Mouse (Mus musculus) kidney, embryonic 14.5 days (tissue): Measurements from ENCODE around the gene Tmem40. TPM values are rescaled to one million over a fixed set of nuclear protein-coding genes. Genes with fewer than 3 reads are reported as not detected.

Experiments
- ATAC-seq: fragments of 200-750 bp; cut with Nextera tagmentation; 2 replicates; pipeline ENCODE4 v1.8.0; 2017; ENCODE audit warnings: moderate number of reproducible peaks, mild to moderate bottlenecking, moderate TSS enrichment, moderate library complexity; ENCODE audit not compliant: low FRiP score, low TSS enrichment
- H3K27ac ChIP-seq: fragments of 300-500 bp; sonication (generic); 2 replicates; pipeline ENCODE4 v1.5.1; 2014; ENCODE audit warnings: low read depth, mild to moderate bottlenecking, low read length, moderate library complexity, mixed read lengths
- H3K27me3 ChIP-seq: fragments of 300-500 bp; sonication (generic); 2 replicates; pipeline ENCODE4 v1.6.1; 2014; ENCODE audit warnings: mild to moderate bottlenecking, low read length; ENCODE audit not compliant: control insufficient read depth, insufficient read depth
- H3K36me3 ChIP-seq: fragments of 300-500 bp; sonication (generic); 2 replicates; pipeline ENCODE4 v1.6.1; 2014; ENCODE audit warnings: low read length, mixed read lengths; ENCODE audit not compliant: control insufficient read depth, insufficient read depth
- H3K4me1 ChIP-seq: fragments of 300-500 bp; sonication (generic); 2 replicates; pipeline ENCODE4 v1.6.1; 2014; ENCODE audit warnings: low read length, mixed read lengths; ENCODE audit not compliant: control insufficient read depth, insufficient read depth
- H3K4me2 ChIP-seq: fragments of 300-500 bp; sonication (generic); replicated peaks from 2 replicates; pipeline ENCODE4 v1.6.1; 2014; ENCODE audit warnings: low read depth, mild to moderate bottlenecking, low read length
- H3K4me3 ChIP-seq: fragments of 300-500 bp; sonication (generic); 2 replicates; pipeline ENCODE4 v1.5.1; 2014; ENCODE audit warnings: mild to moderate bottlenecking, low read length
- H3K9ac ChIP-seq: fragments of 300-500 bp; sonication (generic); 2 replicates; pipeline ENCODE4 v1.6.1; 2014; ENCODE audit warnings: low read depth, mild to moderate bottlenecking, low read length, moderate library complexity
- H3K9me3 ChIP-seq: fragments of 300-500 bp; sonication (generic); 2 replicates; pipeline ENCODE4 v1.6.1; 2016; ENCODE audit warnings: low read length; ENCODE audit not compliant: control insufficient read depth
- WGBS: fragments of 180-500 bp; shearing (Covaris S2); extraction: QIAGEN DNeasy Blood & Tissue Kit; methylation state at CpG from one replicate; pipeline ENCODE4 v1.1.7; 2014; 5-methylcytosine and 5-hydroxymethylcytosine counted together
- polyA plus RNA-seq: library from polyadenylated mRNA; unstranded; fragments of >200 nt; fragmentation: Nextera tagmentation; extraction: Ambion mirVana; gene quantifications from 2 replicates; pipeline ENCODE4 v1.2.1, GENCODE M21; 2014

The Tmem40 gene
- polyA plus RNA-seq, 1 experiment from 2014 or later = 1.4 TPM

DNA sequence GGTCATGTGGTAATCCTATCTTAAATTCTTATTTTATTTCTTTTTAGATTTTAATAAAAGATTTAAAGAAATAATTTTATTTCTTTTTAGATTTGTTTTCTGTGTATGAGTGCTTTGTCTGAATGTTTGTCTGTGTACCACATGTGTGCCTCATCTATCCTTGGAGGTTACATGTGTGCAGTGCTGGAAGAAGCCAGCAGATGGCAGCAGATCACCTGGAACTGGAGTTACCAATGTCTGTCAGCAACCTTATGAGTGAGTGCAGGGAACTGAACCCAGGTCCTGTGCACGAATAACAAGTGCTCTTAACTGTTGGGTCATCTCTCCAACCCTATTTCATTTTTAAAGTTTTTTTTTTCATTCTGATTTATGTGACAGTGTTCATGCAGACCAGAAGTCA is 35.1 kb downstream of the Tmem40 start:
- no peak overlapping the region for H3K27ac ChIP-seq
- H3K9me3 ChIP-seq = peaks cover 4% of the 10 kb centered on the region; the same call in 1 of the 2 replicates
- no peaks in the 10 kb centered on the region for H3K27me3 ChIP-seq
- no peak overlapping the region for H3K9ac ChIP-seq
- H3K4me1 ChIP-seq = peaks cover 9% of the 10 kb centered on the region; the same call in 1 of the 2 replicates
- WGBS = 82% methylated on average over 1 of the region's 1 CpGs
- H3K36me3 ChIP-seq = no peaks in the 10 kb centered on the region
- no peak for ATAC-seq
- no peak overlapping the region for H3K4me2 ChIP-seq
- H3K4me3 ChIP-seq = no peak overlapping the region

DNA sequence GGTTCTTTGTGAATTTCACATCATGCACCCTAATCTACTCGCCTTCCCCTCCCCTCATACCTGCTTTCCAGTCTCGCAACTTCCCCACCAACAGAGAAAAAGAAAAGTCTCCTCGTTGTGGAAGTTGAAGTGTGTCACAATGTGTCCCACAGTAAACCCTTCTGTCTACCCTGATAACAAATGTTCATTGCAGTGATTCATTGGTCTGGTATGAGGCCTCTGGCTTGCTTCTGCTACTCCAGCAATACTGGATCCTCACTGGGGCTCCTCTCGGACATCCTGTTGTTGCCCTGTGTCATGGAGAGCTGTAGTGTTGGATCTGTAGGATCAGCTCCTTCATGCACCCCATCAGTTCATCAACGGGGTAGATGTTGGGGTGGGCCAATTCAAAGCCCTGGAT is 40.0 kb downstream of the Tmem40 start:
- ATAC-seq = no peak
- no peaks in the 10 kb centered on the region for H3K36me3 ChIP-seq
- peaks cover 1% of the 10 kb centered on the region; the same call in 1 of the 2 replicates for H3K9me3 ChIP-seq
- WGBS = 74% methylated on average over 5 of the region's 5 CpGs
- H3K27ac ChIP-seq = no peak overlapping the region
- H3K4me2 ChIP-seq = no peak overlapping the region
- peaks cover 6% of the 10 kb centered on the region; the same call in 1 of the 2 replicates for H3K4me1 ChIP-seq
- H3K4me3 ChIP-seq = no peak overlapping the region
- H3K9ac ChIP-seq = no peak overlapping the region
- H3K27me3 ChIP-seq = no peaks in the 10 kb centered on the region

DNA sequence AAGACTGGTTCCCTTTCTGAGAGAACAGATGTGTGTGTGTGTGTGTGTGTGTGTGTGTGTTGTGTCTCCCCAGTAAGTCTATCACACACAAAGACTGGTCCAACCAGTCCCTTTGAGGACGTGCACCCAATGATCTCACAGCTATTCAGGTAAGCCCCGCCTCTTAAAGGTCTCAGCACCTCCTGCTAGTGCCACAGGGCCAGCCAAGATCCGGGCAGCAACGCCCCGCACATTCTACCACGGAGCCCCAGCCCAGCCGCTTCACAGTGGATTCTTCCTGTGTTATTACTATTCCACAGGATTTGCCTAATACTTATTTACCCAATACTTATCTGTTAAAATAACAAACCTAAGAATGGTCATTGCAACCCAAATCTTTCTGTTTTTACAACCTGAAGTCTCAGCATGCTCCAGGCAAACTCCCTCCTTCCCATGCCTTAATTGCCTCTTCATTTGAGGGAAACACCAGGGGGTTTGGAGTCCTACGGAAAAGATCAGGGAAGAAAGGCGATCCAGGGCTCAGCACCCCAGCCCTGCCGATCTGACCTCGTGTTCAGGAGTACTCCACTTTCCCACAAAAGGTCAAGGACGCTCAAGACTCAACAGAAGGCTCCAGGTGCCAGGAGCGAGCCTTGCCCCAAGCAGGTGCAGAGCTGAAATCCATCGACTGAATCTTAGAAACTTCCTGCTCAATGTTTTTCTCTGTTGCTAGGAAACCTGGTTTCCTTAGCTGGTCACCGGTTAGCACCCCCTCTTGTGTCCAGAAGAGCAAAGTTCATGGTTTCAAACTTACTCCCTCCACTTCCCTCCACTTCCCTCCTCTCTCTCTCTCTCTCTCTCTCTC is 44.3 kb downstream of the Tmem40 start:
- no peaks in the 10 kb centered on the region for H3K27me3 ChIP-seq
- H3K4me1 ChIP-seq = peaks cover 11% of the 10 kb centered on the region; the same call in 1 of the 2 replicates
- H3K36me3 ChIP-seq = no peaks in the 10 kb centered on the region
- H3K9me3 ChIP-seq = no peaks in the 10 kb centered on the region
- H3K27ac ChIP-seq = peak overlapping the region; percentile 18; the same call in 1 of the 2 replicates
- H3K4me3 ChIP-seq = peak overlapping the region; percentile 3; the same call in 1 of the 2 replicates
- peak overlapping the region; percentile 36 for H3K4me2 ChIP-seq
- WGBS = under 1% methylated on average over 15 of the region's 15 CpGs
- peak; percentile 80 for ATAC-seq
- no peak overlapping the region; the same call in 1 of the 2 replicates for H3K9ac ChIP-seq

DNA sequence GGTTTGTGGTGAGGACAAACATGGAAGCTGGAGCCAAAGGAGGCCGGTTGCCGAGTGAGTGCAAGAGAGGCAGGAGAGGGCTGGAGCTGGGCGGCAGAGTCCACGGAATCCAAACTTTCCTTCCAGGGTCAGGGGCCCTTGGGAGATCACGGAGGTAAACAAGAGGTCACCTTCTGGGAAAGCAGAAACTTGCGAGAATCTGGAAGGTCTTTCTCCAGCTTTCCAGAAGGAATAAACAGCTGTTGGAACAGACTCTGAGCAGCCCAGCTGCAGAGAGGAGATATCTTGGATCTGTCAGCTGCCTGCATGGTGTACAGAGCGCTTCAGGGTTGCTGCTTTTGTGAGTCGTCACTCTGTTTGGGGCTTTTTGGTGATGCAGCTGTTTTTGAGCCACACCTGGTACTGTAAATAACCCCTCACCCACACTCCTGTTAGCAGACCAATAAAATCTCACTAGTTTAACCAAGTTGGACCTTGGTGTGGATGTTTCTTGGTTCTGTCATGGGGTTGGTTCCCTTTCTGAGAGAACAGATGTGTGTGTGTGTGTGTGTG is 45.0 kb downstream of the Tmem40 start:
- ATAC-seq = peak; percentile 33
- H3K4me1 ChIP-seq = peaks cover 11% of the 10 kb centered on the region; the same call in 1 of the 2 replicates
- WGBS = 18% methylated on average over 8 of the region's 8 CpGs
- H3K4me2 ChIP-seq = peak overlapping the region; percentile 36; the same call in 1 of the 2 replicates
- H3K27ac ChIP-seq = peak overlapping the region; percentile 37; the same call in 1 of the 2 replicates
- no peaks in the 10 kb centered on the region for H3K36me3 ChIP-seq
- peak overlapping the region; percentile 28; the same call in 1 of the 2 replicates for H3K9ac ChIP-seq
- H3K9me3 ChIP-seq = no peaks in the 10 kb centered on the region
- H3K4me3 ChIP-seq = no peak overlapping the region
- H3K27me3 ChIP-seq = no peaks in the 10 kb centered on the region

- Histone ChIP-seq H3K9me3 (no peaks in the 10 kb centered on the region), H3K4me1 (no peaks in the 10 kb centered on the region), H3K4me2 (no peak overlapping the region), H3K4me3 (no peak overlapping the region), H3K27ac (no peak overlapping the region), H3K36me3 (no peaks in the 10 kb centered on the region), H3K9ac (no peak overlapping the region), H3K27me3 (no peaks in the 10 kb centered on the region)
- no peak for ATAC-seq
- WGBS = 63% methylated on average over 2 of the region's 3 CpGs
These were observed 50.9 kb downstream of the Tmem40 start for GRCm38 (mm10) chr6:115711261-115711660.

DNA sequence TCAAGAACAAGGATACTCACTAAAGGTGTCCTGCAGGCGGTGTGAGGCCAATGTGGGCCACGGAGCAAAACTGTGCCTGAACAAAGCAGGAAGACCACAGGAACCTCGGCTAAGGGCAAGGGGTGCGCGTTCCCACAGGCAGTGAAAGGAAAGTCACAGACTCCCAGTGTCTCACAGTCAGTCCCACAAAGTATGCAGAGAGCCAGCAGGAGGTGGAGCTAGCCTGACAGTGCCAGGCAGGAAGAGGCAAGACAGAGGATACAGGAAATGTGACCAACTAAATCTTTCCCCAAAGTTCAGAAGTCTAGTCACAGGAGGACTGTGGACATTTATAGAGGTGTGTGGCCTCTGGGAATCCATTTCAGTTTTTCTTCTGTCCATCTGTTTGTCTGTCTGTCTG is 59.3 kb downstream of the Tmem40 start:
- Histone ChIP-seq H3K27me3 (no peaks in the 10 kb centered on the region), H3K27ac (no peak overlapping the region), H3K4me1 (no peaks in the 10 kb centered on the region), H3K4me3 (no peak overlapping the region), H3K9ac (no peak overlapping the region), H3K4me2 (no peak overlapping the region), H3K36me3 (no peaks in the 10 kb centered on the region), H3K9me3 (no peaks in the 10 kb centered on the region)
- 71% methylated on average over 5 of the region's 5 CpGs for WGBS
- ATAC-seq = no peak

- Histone ChIP-seq H3K4me1 (no peaks in the 10 kb centered on the region), H3K9ac (no peak overlapping the region), H3K9me3 (no peaks in the 10 kb centered on the region), H3K4me3 (no peak overlapping the region), H3K27me3 (no peaks in the 10 kb centered on the region), H3K4me2 (no peak overlapping the region), H3K36me3 (no peaks in the 10 kb centered on the region), H3K27ac (no peak overlapping the region)
- WGBS = 58% methylated on average over 11 of the region's 11 CpGs
- no peak for ATAC-seq
These were observed 60.9 kb downstream of the Tmem40 start for GRCm38 (mm10) chr6:115701302-115701701.

- no peak for ATAC-seq
- Histone ChIP-seq H3K4me3 (no peak overlapping the region), H3K9me3 (no peaks in the 10 kb centered on the region), H3K4me1 (no peaks in the 10 kb centered on the region), H3K4me2 (no peak overlapping the region), H3K9ac (no peak overlapping the region), H3K27ac (no peak overlapping the region), H3K27me3 (no peaks in the 10 kb centered on the region), H3K36me3 (no peaks in the 10 kb centered on the region)
- WGBS = 88% methylated on average over 1 of the region's 1 CpGs
These were observed 61.4 kb downstream of the Tmem40 start for GRCm38 (mm10) chr6:115700778-115701177.

DNA sequence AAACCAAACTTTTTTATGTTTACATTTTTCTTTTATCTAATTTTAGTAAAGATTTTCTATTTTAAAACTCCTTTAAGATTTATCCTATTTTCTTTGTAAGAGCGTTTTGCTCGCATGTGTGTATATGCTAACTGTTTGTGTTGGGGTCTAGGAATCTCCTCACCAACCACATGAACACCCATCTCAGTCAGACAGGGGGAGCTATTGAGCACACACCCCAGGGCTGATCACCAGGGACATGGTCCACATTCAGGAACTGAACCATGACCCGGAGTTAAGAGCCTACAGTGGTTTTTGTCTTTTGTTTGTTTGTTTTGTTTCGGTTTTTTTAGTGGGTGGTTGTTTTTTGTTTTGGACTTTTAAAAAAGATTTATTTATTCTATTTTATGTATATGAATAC is 63.5 kb downstream of the Tmem40 start:
- H3K9ac ChIP-seq = no peak overlapping the region
- H3K9me3 ChIP-seq = no peaks in the 10 kb centered on the region
- H3K4me2 ChIP-seq = no peak overlapping the region
- H3K36me3 ChIP-seq = no peaks in the 10 kb centered on the region
- 87% methylated on average over 4 of the region's 4 CpGs for WGBS
- H3K27me3 ChIP-seq = no peaks in the 10 kb centered on the region
- H3K4me1 ChIP-seq = no peaks in the 10 kb centered on the region
- H3K4me3 ChIP-seq = no peak overlapping the region
- no peak for ATAC-seq
- no peak overlapping the region for H3K27ac ChIP-seq
